Mouse (Mus musculus) MEL-GATA-1-ER (cell line): ENCODE data around the gene Rbm25.

Experiments used
- DNase-seq: peaks from one replicate; pipeline ENCODE4 v3.0.0-alpha.2; 2012; ENCODE audit warnings: low read depth; ENCODE audit errors: extremely low read depth

Gene Rbm25

DNA sequence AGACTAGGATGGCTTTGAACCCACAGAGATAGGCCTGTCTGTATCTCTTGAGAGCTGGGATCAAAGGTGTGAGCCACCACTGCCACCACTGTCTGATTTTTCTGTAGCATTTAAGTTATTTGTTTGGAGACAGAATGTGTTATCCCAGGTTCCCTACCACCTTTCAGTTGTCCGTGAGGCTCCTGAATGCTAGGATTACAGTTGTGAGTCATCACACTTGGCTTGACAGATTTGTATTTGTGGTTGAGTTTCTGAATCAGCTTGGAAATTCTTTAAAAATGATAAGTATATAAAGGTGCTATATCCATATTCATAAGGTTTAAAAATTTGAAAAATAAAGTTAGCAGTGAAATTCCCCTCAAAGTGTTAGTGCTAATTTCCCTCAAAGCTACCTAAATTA lies 12.1 kb downstream of the Rbm25 start:
- no peak for DNase-seq

DNA sequence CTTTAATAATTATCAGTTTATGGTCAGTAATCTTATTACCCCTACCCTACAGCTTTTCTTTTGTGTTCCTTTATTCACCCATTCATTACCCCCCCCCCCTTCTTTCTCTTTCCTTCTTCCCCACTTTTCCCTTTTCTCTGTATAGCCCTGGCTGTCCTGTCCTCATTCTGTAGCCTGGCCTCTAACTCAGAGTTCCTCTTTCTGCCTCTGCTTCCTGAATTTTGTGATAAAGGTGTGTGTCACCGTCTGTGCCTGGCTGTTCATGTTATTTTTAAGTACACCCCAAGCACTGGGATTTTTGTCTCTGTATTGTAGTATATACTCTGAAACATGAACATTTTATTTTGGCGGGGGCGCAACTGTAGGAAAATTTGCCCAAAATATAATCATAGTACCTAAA lies 19.3 kb downstream of the Rbm25 start:
- peak; percentile 52 for DNase-seq

GRCm38 (mm10) chr12:83651414-83651813 lies 20.4 kb downstream of the Rbm25 start:
- DNase-seq, result no peak

- DNase-seq, result no peak
Observed at GRCm38 (mm10) chr12:83685466-83685865, 54.4 kb downstream of the Rbm25 start.

DNA sequence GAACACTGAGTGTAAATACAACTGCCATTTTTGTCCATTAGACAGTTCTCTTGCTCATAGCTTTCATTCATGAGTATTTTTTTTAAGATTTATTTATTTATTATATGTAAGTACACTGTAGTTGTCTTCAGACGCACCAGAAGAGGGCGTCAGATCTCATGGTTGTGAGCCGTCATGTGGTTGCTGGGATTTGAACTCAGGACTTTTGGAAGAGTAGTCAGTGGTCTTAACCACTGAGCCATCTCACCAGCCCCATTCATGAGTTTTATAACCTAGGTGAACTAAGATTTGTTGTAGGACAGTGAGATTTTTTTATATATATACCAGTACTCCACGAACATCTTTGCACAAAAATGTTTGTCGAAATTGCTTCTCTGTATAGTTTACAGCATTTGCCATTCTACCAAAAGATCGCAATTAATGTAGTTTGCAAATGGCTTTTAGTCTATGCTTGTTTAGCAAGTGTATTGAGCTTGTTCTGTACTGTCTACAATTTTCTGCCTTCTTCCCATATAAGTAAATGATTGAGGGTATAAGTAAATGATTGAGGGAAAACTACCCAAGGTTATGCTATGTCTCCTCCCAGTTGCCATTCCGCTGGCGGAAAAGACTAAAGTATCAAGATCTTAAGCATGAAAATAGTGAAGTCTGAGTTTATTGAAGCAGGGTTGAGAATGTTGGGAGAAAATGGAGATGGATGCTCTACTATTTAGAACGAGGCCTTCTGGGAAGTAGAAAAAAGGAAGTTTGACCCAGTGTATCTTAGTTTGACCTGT lies 55.7 kb downstream of the Rbm25 start:
- DNase-seq, result peak; percentile 23

GRCm38 (mm10) chr12:83687934-83688315 lies 56.9 kb downstream of the Rbm25 start, which contains the start of gene Psen1:
Gene Psen1 (plus strand): TSS chr12:83688152.
- DNase-seq, result peak; percentile 76

GRCm38 (mm10) chr12:83688316-83689086 lies 57.5 kb downstream of the Rbm25 start:
- peak; percentile 66 for DNase-seq

DNA sequence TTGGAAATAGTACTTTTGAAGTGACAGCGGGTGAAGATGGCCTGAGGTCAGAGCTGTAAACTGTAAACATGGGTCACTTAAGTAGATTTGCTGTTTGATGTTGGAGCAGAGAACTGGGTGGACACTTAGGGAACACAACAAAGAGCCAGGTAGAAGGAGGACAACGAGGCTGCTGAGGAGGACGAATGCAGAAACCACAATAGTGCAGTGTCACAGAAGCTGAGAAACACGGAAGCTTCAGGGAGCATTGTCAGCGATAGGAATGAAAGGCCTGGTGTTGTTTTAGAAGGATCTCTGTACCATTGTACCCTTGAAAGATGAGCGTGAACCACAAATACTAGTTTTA lies 58.0 kb downstream of the Rbm25 start:
- DNase-seq, result peak; percentile 55

- DNase-seq, result no peak
Observed at GRCm38 (mm10) chr12:83694011-83694410, 63.0 kb downstream of the Rbm25 start.

- DNase-seq, result no peak
Observed at GRCm38 (mm10) chr12:83694669-83695068, 63.6 kb downstream of the Rbm25 start.

DNA sequence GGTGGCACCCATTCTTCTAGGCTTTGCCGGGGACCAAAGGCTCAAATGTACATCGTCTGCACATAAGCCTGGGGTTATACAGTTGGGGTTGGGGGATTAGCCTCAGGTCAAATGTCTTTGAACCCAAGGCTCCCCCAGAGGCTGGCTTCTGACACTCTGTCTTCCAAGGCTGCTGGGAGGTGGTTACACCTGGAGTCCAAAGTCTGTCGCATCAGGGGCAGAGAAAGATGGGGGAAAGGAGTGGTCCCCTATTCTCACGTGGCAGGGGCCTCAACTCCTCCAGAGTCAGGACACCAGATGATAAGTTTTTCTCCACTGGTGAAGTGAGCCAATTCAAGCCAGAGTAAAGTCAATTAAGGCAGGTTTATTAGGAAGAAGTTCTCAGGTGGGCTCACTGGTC lies 67.6 kb downstream of the Rbm25 start:
- DNase-seq, result no peak

- no peak for DNase-seq
Observed at GRCm38 (mm10) chr12:83701608-83702007, 70.6 kb downstream of the Rbm25 start.

DNA sequence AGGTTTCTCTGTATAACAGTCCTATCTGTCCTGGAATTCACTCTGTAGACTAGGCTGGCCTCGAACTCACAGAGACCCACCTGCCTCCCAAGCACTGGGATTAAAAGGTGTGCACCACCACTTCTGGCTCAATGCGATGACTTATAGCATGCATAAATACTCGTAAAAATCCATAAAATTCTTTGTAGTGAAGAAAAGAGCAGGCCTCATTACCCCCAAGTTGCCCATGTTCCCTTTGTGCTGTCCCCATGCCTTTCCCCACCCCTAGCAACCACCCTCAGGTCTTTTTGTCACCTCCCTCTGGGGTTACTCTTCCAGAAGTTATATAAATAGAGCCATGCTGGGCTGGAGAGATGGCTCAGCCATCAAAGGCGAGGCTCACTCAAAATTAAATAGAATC lies 71.8 kb downstream of the Rbm25 start:
- no peak for DNase-seq

DNA sequence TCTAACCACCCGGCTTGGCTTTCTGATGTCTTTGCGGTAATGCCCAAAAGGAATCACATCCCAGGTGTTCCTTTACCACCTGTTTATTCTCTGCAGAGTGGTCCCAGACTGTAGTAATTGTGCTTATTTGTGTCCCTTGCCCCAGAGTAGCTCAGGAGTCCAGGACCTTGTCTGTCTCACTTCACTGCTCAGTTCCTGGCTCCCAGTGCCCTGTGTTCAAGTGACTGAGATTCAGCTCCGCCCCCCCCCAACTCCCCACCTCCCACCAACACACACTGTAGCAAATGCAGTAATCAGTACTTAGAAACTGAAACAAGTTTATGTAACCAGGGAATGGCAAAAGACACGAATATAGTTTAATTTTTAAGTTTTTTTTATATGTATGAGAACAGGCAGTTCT lies 75.9 kb downstream of the Rbm25 start:
- DNase-seq, result no peak

GRCm38 (mm10) chr12:83708160-83709092 lies 77.4 kb downstream of the Rbm25 start:
- no peak for DNase-seq

DNA sequence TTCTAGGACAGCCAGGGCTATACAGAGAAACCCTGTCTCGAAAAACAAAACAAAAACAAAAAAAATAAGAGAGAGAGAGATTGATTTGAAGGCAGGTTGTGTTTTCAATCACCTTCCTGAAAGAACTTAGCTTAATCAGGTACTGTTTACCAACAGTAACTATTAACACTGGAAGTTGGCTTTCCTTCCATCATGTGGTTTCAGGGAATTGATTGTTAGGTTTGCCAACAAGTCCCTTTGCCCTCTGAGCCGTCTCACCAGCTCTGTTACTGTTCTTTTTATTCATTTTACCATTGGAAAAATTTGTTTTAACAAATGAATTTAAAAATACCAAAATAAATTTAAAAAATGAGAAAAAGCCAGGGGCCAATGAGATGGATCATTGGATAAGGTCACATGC lies 78.9 kb downstream of the Rbm25 start:
- no peak for DNase-seq

DNA sequence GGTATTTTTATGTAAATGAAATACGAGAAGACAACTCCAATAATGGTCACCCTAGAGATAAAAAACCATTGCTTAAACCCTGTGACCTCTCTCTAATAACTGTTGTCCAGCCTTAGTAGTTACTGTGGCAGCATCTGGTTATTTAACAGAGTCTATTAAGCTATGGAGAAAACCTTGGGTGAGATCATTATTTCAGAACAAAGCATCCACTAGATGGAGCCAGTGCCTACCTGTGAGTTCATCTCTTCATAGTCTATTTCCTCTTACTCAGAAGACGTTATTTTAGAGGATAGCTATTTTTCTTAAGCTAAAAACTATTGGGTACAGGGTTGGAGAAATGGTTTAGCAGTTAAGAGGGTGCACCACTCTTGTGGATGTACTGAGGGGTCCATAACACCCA lies 82.7 kb downstream of the Rbm25 start:
- peak; percentile 48 for DNase-seq

- no peak for DNase-seq
Observed at GRCm38 (mm10) chr12:83716416-83717184, 85.6 kb downstream of the Rbm25 start.

- DNase-seq, result no peak
Observed at GRCm38 (mm10) chr12:83719431-83719830, 88.4 kb downstream of the Rbm25 start.

GRCm38 (mm10) chr12:83721281-83721680 lies 90.2 kb downstream of the Rbm25 start:
- DNase-seq, result no peak

- DNase-seq, result no peak
Observed at GRCm38 (mm10) chr12:83723037-83723436, 92.0 kb downstream of the Rbm25 start.
